Mouse (Mus musculus): Measurements from ENCODE around the gene Irf2.

GRCm38 (mm10) chr8:46772801-46773200, 33.3 kb downstream of the Irf2 start:
- TF ChIP-seq EP300 (optimal IDR thresholded peaks at IDR 0.05) (no peak), CTCF (IDR thresholded peaks at IDR 0.05; ENCODE audit: low read depth) (no peak)
